Mouse (Mus musculus) thymus, postnatal 14 days (tissue): ENCODE measurements around the gene Cab39l.
"Not testable (repeated sequence)": the region's sequence is repeated elsewhere in the genome, so short reads cannot be mapped to it uniquely, and the experiment has no call there.

Experiments
- DNase-seq: peaks from one replicate; pipeline ENCODE4 v3.0.0; 2021

The Cab39l gene

GRCm38 (mm10) chr14:59440558-59441471, at the start of gene Cab39l, which contains the start of gene Setdb2:
Cab39l (plus strand) TSS chr14:59440972.
Setdb2 (minus strand) TSS chr14:59440884.
- peak; percentile 97 for DNase-seq

GRCm38 (mm10) chr14:59395281-59395680, 45.5 kb upstream of the Cab39l start, which contains the start of gene Phf11c:
Phf11c (minus strand) TSS chr14:59395381.
- DNase-seq, result no peak

GRCm38 (mm10) chr14:59396999-59397398, 43.8 kb upstream of the Cab39l start:
- peak; percentile 34 for DNase-seq

GRCm38 (mm10) chr14:59414979-59415378, 25.8 kb upstream of the Cab39l start:
- not testable (repeated sequence) for DNase-seq

- no peak for DNase-seq
Measured at GRCm38 (mm10) chr14:59418171-59418570, 22.6 kb upstream of the Cab39l start.

- no peak for DNase-seq
Measured at GRCm38 (mm10) chr14:59422912-59423663, 17.7 kb upstream of the Cab39l start.

- DNase-seq, result no peak
Measured at GRCm38 (mm10) chr14:59430556-59430955, 10.2 kb upstream of the Cab39l start.

GRCm38 (mm10) chr14:59433902-59434301, 6.9 kb upstream of the Cab39l start:
- no peak for DNase-seq

- DNase-seq, result no peak
Measured at GRCm38 (mm10) chr14:59435206-59435605, 5.6 kb upstream of the Cab39l start.

GRCm38 (mm10) chr14:59437398-59437797, 3.4 kb upstream of the Cab39l start:
- DNase-seq, result no peak

GRCm38 (mm10) chr14:59438505-59438904, 2.3 kb upstream of the Cab39l start:
- DNase-seq, result no peak

- no peak for DNase-seq
Measured at GRCm38 (mm10) chr14:59440039-59440438, 733 bp upstream of the Cab39l start.

- DNase-seq, result peak; percentile 16
Measured at GRCm38 (mm10) chr14:59441472-59441805, 667 bp downstream of the Cab39l start.

GRCm38 (mm10) chr14:59445421-59445820, 4.6 kb downstream of the Cab39l start:
- DNase-seq, result no peak

GRCm38 (mm10) chr14:59447981-59448380, 7.2 kb downstream of the Cab39l start:
- no peak for DNase-seq

- DNase-seq, result no peak
Measured at GRCm38 (mm10) chr14:59466503-59466902, 25.7 kb downstream of the Cab39l start.

- peak; percentile 7 for DNase-seq
Measured at GRCm38 (mm10) chr14:59467798-59468197, 27.0 kb downstream of the Cab39l start.

- DNase-seq, result no peak
Measured at GRCm38 (mm10) chr14:59470781-59471180, 30.0 kb downstream of the Cab39l start.

- no peak for DNase-seq
Measured at GRCm38 (mm10) chr14:59478699-59479098, 37.9 kb downstream of the Cab39l start.

GRCm38 (mm10) chr14:59485247-59485810, 44.6 kb downstream of the Cab39l start:
- no peak for DNase-seq

- no peak for DNase-seq
Measured at GRCm38 (mm10) chr14:59492376-59492775, 51.6 kb downstream of the Cab39l start.

- DNase-seq, result no peak
Measured at GRCm38 (mm10) chr14:59497928-59498327, 57.2 kb downstream of the Cab39l start.

- no peak for DNase-seq
Measured at GRCm38 (mm10) chr14:59504831-59505230, 64.1 kb downstream of the Cab39l start.
